Mouse (Mus musculus) embryonic facial prominence, embryonic 15.5 days (tissue): ENCODE measurements around the gene Wnt3. TPM values are rescaled to one million over a fixed set of nuclear protein-coding genes. Genes with fewer than 3 reads are reported as not detected.
A peak's percentile ranks its signal among the peaks of the same experiment; 100 is the strongest.

Experiments
- ATAC-seq: fragments of 200-750 bp; cut with Nextera tagmentation; 2 replicates; pipeline ENCODE4 v1.8.0; 2017; ENCODE audit warnings: low read depth, moderate TSS enrichment; ENCODE audit not compliant: insufficient number of reproducible peaks, low FRiP score, low TSS enrichment
- H3K27ac ChIP-seq: fragments of 300-500 bp; sonication (generic); replicated peaks from 2 replicates; pipeline ENCODE4 v1.5.1; 2015; ENCODE audit warnings: mild to moderate bottlenecking, inconsistent platforms
- H3K27me3 ChIP-seq: fragments of 300-500 bp; sonication (generic); 2 replicates; pipeline ENCODE4 v1.6.1; 2015; ENCODE audit warnings: inconsistent platforms
- H3K36me3 ChIP-seq: fragments of 300-500 bp; sonication (generic); 2 replicates; pipeline ENCODE4 v1.6.1; 2015; ENCODE audit warnings: mild to moderate bottlenecking, inconsistent platforms
- H3K4me1 ChIP-seq: fragments of 300-500 bp; sonication (generic); 2 replicates; pipeline ENCODE4 v1.6.1; 2015; ENCODE audit warnings: inconsistent platforms
- H3K4me2 ChIP-seq: fragments of 300-500 bp; sonication (generic); replicated peaks from 2 replicates; pipeline ENCODE4 v1.6.1; 2015; ENCODE audit warnings: mild to moderate bottlenecking, inconsistent platforms
- H3K4me3 ChIP-seq: fragments of 300-500 bp; sonication (generic); replicated peaks from 2 replicates; pipeline ENCODE4 v1.5.1; 2015; ENCODE audit warnings: mild to moderate bottlenecking, inconsistent platforms
- H3K9ac ChIP-seq: fragments of 300-500 bp; sonication (generic); 2 replicates; pipeline ENCODE4 v1.6.1; 2015; ENCODE audit warnings: inconsistent platforms
- H3K9me3 ChIP-seq: fragments of 300-500 bp; sonication (generic); replicated peaks from 2 replicates; pipeline ENCODE4 v1.6.1; 2016; ENCODE audit warnings: inconsistent platforms
- WGBS: fragments of 180-500 bp; shearing (Covaris S2); methylation state at CpG from one replicate; pipeline ENCODE4 v1.1.7; 2015; 5-methylcytosine and 5-hydroxymethylcytosine counted together
- polyA plus RNA-seq: library from polyadenylated mRNA; unstranded; fragments of >200 nt; fragmentation: Nextera tagmentation; extraction: Ambion mirVana; gene quantifications from 2 replicates; pipeline ENCODE4 v1.2.1, GENCODE M21; 2015

The Wnt3 gene
- 8.7 and 8.8 TPM in 2 replicates for polyA plus RNA-seq

- peak within 1 kb of the TSS; percentile 41 for H3K4me3 ChIP-seq
- no peak within 1 kb of the TSS for H3K9ac ChIP-seq
- peaks cover 89% of the 10 kb centered on the region for H3K27me3 ChIP-seq
- H3K9me3 ChIP-seq, result no peaks in the 10 kb centered on the region
- no peaks in the 10 kb centered on the region for H3K36me3 ChIP-seq
- no peak within 1 kb of the TSS for H3K27ac ChIP-seq
- no peak for ATAC-seq
- H3K4me2 ChIP-seq, result peak within 1 kb of the TSS; percentile 54
- peaks cover 29% of the 10 kb centered on the region for H3K4me1 ChIP-seq
- WGBS, result under 1% methylated on average over 60 of the region's 60 CpGs
Measured at GRCm38 (mm10) chr11:103773387-103774227, at the start of gene Wnt3. Wnt3 (plus strand) TSS chr11:103774150.

- no peak for ATAC-seq
- WGBS, result 76% methylated on average over 11 of the region's 11 CpGs
- Histone ChIP-seq H3K36me3 (no peaks in the 10 kb centered on the region), H3K27ac (no peak overlapping the region), H3K9me3 (no peaks in the 10 kb centered on the region), H3K4me3 (no peak overlapping the region), H3K27me3 (no peaks in the 10 kb centered on the region; the same call in 1 of the 2 replicates), H3K4me2 (no peak overlapping the region), H3K9ac (no peak overlapping the region), H3K4me1 (peaks cover 15% of the 10 kb centered on the region)
Measured at GRCm38 (mm10) chr11:103724331-103724771, 49.6 kb upstream of the Wnt3 start.

- Histone ChIP-seq H3K27ac (no peak overlapping the region), H3K4me3 (no peak overlapping the region), H3K36me3 (no peaks in the 10 kb centered on the region), H3K9me3 (no peaks in the 10 kb centered on the region), H3K27me3 (no peaks in the 10 kb centered on the region; the same call in 1 of the 2 replicates), H3K9ac (no peak overlapping the region), H3K4me2 (no peak overlapping the region), H3K4me1 (no peaks in the 10 kb centered on the region)
- no peak for ATAC-seq
- WGBS, result 51% methylated on average over 9 of the region's 9 CpGs
Measured at GRCm38 (mm10) chr11:103729282-103729985, 44.5 kb upstream of the Wnt3 start.

GRCm38 (mm10) chr11:103731594-103731993 lies 42.4 kb upstream of the Wnt3 start:
- Histone ChIP-seq H3K9ac (no peak overlapping the region), H3K9me3 (no peaks in the 10 kb centered on the region), H3K4me3 (no peak overlapping the region), H3K27me3 (no peaks in the 10 kb centered on the region; the same call in 1 of the 2 replicates), H3K4me2 (no peak overlapping the region), H3K4me1 (no peaks in the 10 kb centered on the region), H3K27ac (no peak overlapping the region), H3K36me3 (no peaks in the 10 kb centered on the region)
- ATAC-seq, result no peak
- 74% methylated on average over 9 of the region's 9 CpGs for WGBS

- no peaks in the 10 kb centered on the region for H3K9me3 ChIP-seq
Measured at GRCm38 (mm10) chr11:103732306-103732705, 41.6 kb upstream of the Wnt3 start.

GRCm38 (mm10) chr11:103733069-103733468 lies 40.9 kb upstream of the Wnt3 start:
- ATAC-seq, result no peak
- H3K27ac ChIP-seq, result no peak overlapping the region
- H3K27me3 ChIP-seq, result no peaks in the 10 kb centered on the region; the same call in 1 of the 2 replicates
- 47% methylated on average over 4 of the region's 4 CpGs for WGBS
- no peak overlapping the region for H3K4me3 ChIP-seq
- H3K9ac ChIP-seq, result no peak overlapping the region
- H3K4me2 ChIP-seq, result no peak overlapping the region
- no peaks in the 10 kb centered on the region for H3K4me1 ChIP-seq
- H3K9me3 ChIP-seq, result no peaks in the 10 kb centered on the region
- H3K36me3 ChIP-seq, result no peaks in the 10 kb centered on the region

More at GRCm38 (mm10) chr11:103732306-103732705, 41.6 kb upstream of the Wnt3 start:
- Histone ChIP-seq H3K9ac (no peak overlapping the region), H3K27me3 (no peaks in the 10 kb centered on the region; the same call in 1 of the 2 replicates), H3K27ac (no peak overlapping the region), H3K4me3 (no peak overlapping the region), H3K4me2 (no peak overlapping the region), H3K4me1 (no peaks in the 10 kb centered on the region), H3K36me3 (no peaks in the 10 kb centered on the region)
- no peak for ATAC-seq
- 78% methylated on average over 7 of the region's 7 CpGs for WGBS

GRCm38 (mm10) chr11:103733961-103734360 lies 40.0 kb upstream of the Wnt3 start:
- ATAC-seq, result no peak
- WGBS, result 76% methylated on average over 2 of the region's 2 CpGs
- H3K4me1 ChIP-seq, result no peaks in the 10 kb centered on the region

GRCm38 (mm10) chr11:103734411-103735045 lies 39.4 kb upstream of the Wnt3 start:
- Histone ChIP-seq H3K27me3 (no peaks in the 10 kb centered on the region; the same call in 1 of the 2 replicates), H3K4me3 (no peak overlapping the region), H3K27ac (no peak overlapping the region), H3K9me3 (no peaks in the 10 kb centered on the region), H3K36me3 (no peaks in the 10 kb centered on the region), H3K9ac (no peak overlapping the region), H3K4me2 (no peak overlapping the region), H3K4me1 (no peaks in the 10 kb centered on the region)
- no peak for ATAC-seq
- 52% methylated on average over 5 of the region's 5 CpGs for WGBS

More at GRCm38 (mm10) chr11:103733961-103734360, 40.0 kb upstream of the Wnt3 start:
- Histone ChIP-seq H3K4me3 (no peak overlapping the region), H3K36me3 (no peaks in the 10 kb centered on the region), H3K4me2 (no peak overlapping the region), H3K9ac (no peak overlapping the region), H3K9me3 (no peaks in the 10 kb centered on the region), H3K27me3 (no peaks in the 10 kb centered on the region; the same call in 1 of the 2 replicates), H3K27ac (no peak overlapping the region)

GRCm38 (mm10) chr11:103735046-103735781 lies 38.7 kb upstream of the Wnt3 start:
- no peaks in the 10 kb centered on the region for H3K36me3 ChIP-seq
- H3K4me1 ChIP-seq, result no peaks in the 10 kb centered on the region
- H3K27me3 ChIP-seq, result no peaks in the 10 kb centered on the region; the same call in 1 of the 2 replicates
- H3K9me3 ChIP-seq, result no peaks in the 10 kb centered on the region
- H3K4me2 ChIP-seq, result no peak overlapping the region
- no peak overlapping the region for H3K9ac ChIP-seq
- no peak for ATAC-seq
- H3K27ac ChIP-seq, result no peak overlapping the region
- H3K4me3 ChIP-seq, result no peak overlapping the region
- 60% methylated on average over 19 of the region's 19 CpGs for WGBS

GRCm38 (mm10) chr11:103749306-103750089 lies 24.5 kb upstream of the Wnt3 start, which contains the start of gene Wnt9b:
Wnt9b (minus strand) TSS chr11:103749821.
- Histone ChIP-seq H3K9ac (peak within 1 kb of the TSS; percentile 2; the same call in 1 of the 2 replicates), H3K4me3 (peak within 1 kb of the TSS; percentile 47), H3K4me1 (peaks cover 12% of the 10 kb centered on the region), H3K36me3 (no peaks in the 10 kb centered on the region), H3K27ac (no peak within 1 kb of the TSS), H3K27me3 (peaks cover 67% of the 10 kb centered on the region), H3K9me3 (no peaks in the 10 kb centered on the region), H3K4me2 (peak within 1 kb of the TSS; percentile 88)
- peak; percentile 79 for ATAC-seq
- 1% methylated on average over 68 of the region's 68 CpGs for WGBS
